Mouse (Mus musculus): ENCODE data around the gene Gria4.
A peak's percentile ranks its signal among the peaks of the same experiment; 100 is the strongest.

The Gria4 gene

GRCm38 (mm10) chr9:4795544-4796288 lies at the start of gene Gria4:
Gene Gria4 (minus strand): TSS chr9:4796234.
- peak; percentile 78 for DNase-seq (ENCODE audit: low read depth, low spot score)

- DNase-seq (ENCODE audit: low read depth, low spot score) = peak; percentile 43
These were observed 14.9 kb upstream of the Gria4 start for GRCm38 (mm10) chr9:4810941-4811340.

GRCm38 (mm10) chr9:4803151-4803755 lies 7.2 kb upstream of the Gria4 start:
- DNase-seq (ENCODE audit: low read depth, low spot score) = no peak

GRCm38 (mm10) chr9:4797396-4797795 lies 1.4 kb upstream of the Gria4 start:
- no peak for DNase-seq (ENCODE audit: low read depth, low spot score)

GRCm38 (mm10) chr9:4796289-4796645 lies 233 bp upstream of the Gria4 start:
- DNase-seq (ENCODE audit: low read depth, low spot score) = no peak

- DNase-seq (ENCODE audit: low read depth, low spot score) = no peak
These were observed 959 bp downstream of the Gria4 start for GRCm38 (mm10) chr9:4795075-4795474.

GRCm38 (mm10) chr9:4794411-4794810 lies 1.6 kb downstream of the Gria4 start:
- no peak for DNase-seq (ENCODE audit: low read depth, low spot score)

GRCm38 (mm10) chr9:4749407-4749806 lies 46.6 kb downstream of the Gria4 start:
- peak; percentile 30 for DNase-seq (ENCODE audit: low read depth, low spot score)

- no peak for DNase-seq (ENCODE audit: low read depth, low spot score)
These were observed 81.9 kb downstream of the Gria4 start for GRCm38 (mm10) chr9:4714086-4714485.

GRCm38 (mm10) chr9:4712367-4712766 lies 83.7 kb downstream of the Gria4 start:
- DNase-seq (ENCODE audit: low read depth, low spot score) = no peak

- DNase-seq (ENCODE audit: low read depth, low spot score) = no peak
These were observed 108.9 kb downstream of the Gria4 start for GRCm38 (mm10) chr9:4687149-4687548.

- DNase-seq (ENCODE audit: low read depth, low spot score) = no peak
These were observed 115.8 kb downstream of the Gria4 start for GRCm38 (mm10) chr9:4680244-4680643.

GRCm38 (mm10) chr9:4679099-4679498 lies 116.9 kb downstream of the Gria4 start:
- no peak for DNase-seq (ENCODE audit: low read depth, low spot score)

GRCm38 (mm10) chr9:4665691-4666090 lies 130.3 kb downstream of the Gria4 start:
- no peak for DNase-seq (ENCODE audit: low read depth, low spot score)

- DNase-seq (ENCODE audit: low read depth, low spot score) = no peak
These were observed 133.6 kb downstream of the Gria4 start for GRCm38 (mm10) chr9:4662421-4662820.

GRCm38 (mm10) chr9:4658951-4659350 lies 137.1 kb downstream of the Gria4 start:
- no peak for DNase-seq (ENCODE audit: low read depth, low spot score)

GRCm38 (mm10) chr9:4654333-4654732 lies 141.7 kb downstream of the Gria4 start:
- peak; percentile 27 for DNase-seq (ENCODE audit: low read depth, low spot score)

GRCm38 (mm10) chr9:4639192-4639900 lies 156.7 kb downstream of the Gria4 start:
- no peak for DNase-seq (ENCODE audit: low read depth, low spot score)

GRCm38 (mm10) chr9:4631910-4632309 lies 164.1 kb downstream of the Gria4 start:
- DNase-seq (ENCODE audit: low read depth, low spot score) = no peak

- DNase-seq (ENCODE audit: low read depth, low spot score) = no peak
These were observed 180.7 kb downstream of the Gria4 start for GRCm38 (mm10) chr9:4615286-4615685.

- DNase-seq (ENCODE audit: low read depth, low spot score) = no peak
These were observed 190.7 kb downstream of the Gria4 start for GRCm38 (mm10) chr9:4605354-4605753.

GRCm38 (mm10) chr9:4604236-4604635 lies 191.8 kb downstream of the Gria4 start:
- no peak for DNase-seq (ENCODE audit: low read depth, low spot score)

GRCm38 (mm10) chr9:4601788-4602187 lies 194.2 kb downstream of the Gria4 start:
- no peak for DNase-seq (ENCODE audit: low read depth, low spot score)
